Mouse (Mus musculus): Measurements from ENCODE around the gene Vps26a.
"Not testable (repeated sequence)": the region's sequence is repeated elsewhere in the genome, so short reads cannot be mapped to it uniquely, and the experiment has no call there.

Vps26a gene

GRCm38 (mm10) chr10:62500916-62501615, 14.5 kb upstream of the Vps26a start:
- DNase-seq (ENCODE audit: low spot score in 2 of 2) = peak; percentile 45

- peak; percentile 58 to 80 for DNase-seq (ENCODE audit: low spot score in 2 of 2)
These were observed 13.7 kb upstream of the Vps26a start for GRCm38 (mm10) chr10:62500088-62500915.

- DNase-seq (ENCODE audit: low spot score in 2 of 2) = not testable (repeated sequence)
These were observed 5.1 kb upstream of the Vps26a start for GRCm38 (mm10) chr10:62491681-62492080.

GRCm38 (mm10) chr10:62488266-62488665, 1.7 kb upstream of the Vps26a start:
- DNase-seq (ENCODE audit: low spot score in 2 of 2) = peak in 1 of 2 experiments; percentile 59

GRCm38 (mm10) chr10:62485878-62486582, 575 bp downstream of the Vps26a start:
- DNase-seq (ENCODE audit: low spot score in 2 of 2) = peak in 1 of 2 experiments; percentile 49

GRCm38 (mm10) chr10:62481108-62481852, 5.3 kb downstream of the Vps26a start:
- no peak for DNase-seq (ENCODE audit: low spot score in 2 of 2)

GRCm38 (mm10) chr10:62476980-62477379, 9.6 kb downstream of the Vps26a start:
- DNase-seq (ENCODE audit: low spot score in 2 of 2) = no peak

- DNase-seq (ENCODE audit: low spot score in 2 of 2) = no peak
These were observed 11.7 kb downstream of the Vps26a start for GRCm38 (mm10) chr10:62474944-62475343.

- DNase-seq (ENCODE audit: low spot score in 2 of 2) = no peak
These were observed 15.5 kb downstream of the Vps26a start for GRCm38 (mm10) chr10:62471105-62471504.

- no peak for DNase-seq (ENCODE audit: low spot score in 2 of 2)
These were observed 16.9 kb downstream of the Vps26a start for GRCm38 (mm10) chr10:62469736-62470135.

- DNase-seq (ENCODE audit: low spot score in 2 of 2) = no peak
These were observed 25.3 kb downstream of the Vps26a start for GRCm38 (mm10) chr10:62461321-62461720.

- DNase-seq (ENCODE audit: low spot score in 2 of 2) = not testable (repeated sequence)
These were observed 34.6 kb downstream of the Vps26a start for GRCm38 (mm10) chr10:62452001-62452400.

GRCm38 (mm10) chr10:62450280-62450640, 36.3 kb downstream of the Vps26a start:
- no peak for DNase-seq (ENCODE audit: low spot score in 2 of 2)

- peak; percentile 96 to 97 for DNase-seq (ENCODE audit: low spot score in 2 of 2)
These were observed 37.0 kb downstream of the Vps26a start, which contains the start of the genes 4930507D05Rik and Supv3l1 for GRCm38 (mm10) chr10:62449364-62450279. TSS of gene 4930507D05Rik (plus strand) at chr10:62449489. TSS of gene Supv3l1 (minus strand) at chr10:62449738.

GRCm38 (mm10) chr10:62430427-62430826, 56.2 kb downstream of the Vps26a start:
- DNase-seq (ENCODE audit: low spot score in 2 of 2) = no peak

- no peak for DNase-seq (ENCODE audit: low spot score in 2 of 2)
These were observed 61.3 kb downstream of the Vps26a start for GRCm38 (mm10) chr10:62425081-62425871.

GRCm38 (mm10) chr10:62422255-62422654, 64.3 kb downstream of the Vps26a start, which contains the start of gene Hkdc1:
TSS of gene Hkdc1 (minus strand) at chr10:62422491.
- no peak for DNase-seq (ENCODE audit: low spot score in 2 of 2)

- DNase-seq (ENCODE audit: low spot score in 2 of 2) = no peak
These were observed 65.5 kb downstream of the Vps26a start for GRCm38 (mm10) chr10:62421127-62421526.

- no peak for DNase-seq (ENCODE audit: low spot score in 2 of 2)
These were observed 66.2 kb downstream of the Vps26a start for GRCm38 (mm10) chr10:62420399-62420798.

All from spleen, postnatal 10 days (tissue).